Mouse (Mus musculus) midbrain, embryonic 14.5 days (tissue): ENCODE measurements around the gene Haus3. TPM values are rescaled to one million over a fixed set of nuclear protein-coding genes. Genes with fewer than 3 reads are reported as not detected.
A peak's percentile ranks its signal among the peaks of the same experiment; 100 is the strongest.

ENCODE experiments used
- ATAC-seq: fragments of 200-750 bp; cut with Nextera tagmentation; 2 replicates; pipeline ENCODE4 v1.8.0; 2017; ENCODE audit warnings: moderate number of reproducible peaks, moderate library complexity; ENCODE audit not compliant: low FRiP score, low TSS enrichment
- DNase-seq: peaks from one replicate; pipeline ENCODE4 v3.0.0-alpha.2; 2015
- H3K27ac ChIP-seq: fragments of 300-500 bp; sonication (generic); replicated peaks from 2 replicates; pipeline ENCODE4 v1.5.1; 2014; ENCODE audit warnings: mild to moderate bottlenecking, low read depth, low read length, moderate library complexity
- H3K27me3 ChIP-seq: fragments of 300-500 bp; sonication (generic); 2 replicates; pipeline ENCODE4 v1.6.1; 2014; ENCODE audit warnings: low read length, control low read depth, mixed read lengths; ENCODE audit not compliant: control insufficient read depth, insufficient read depth
- H3K36me3 ChIP-seq: fragments of 300-500 bp; sonication (generic); 2 replicates; pipeline ENCODE4 v1.6.1; 2014; ENCODE audit warnings: low read length, control low read depth; ENCODE audit not compliant: control insufficient read depth, insufficient read depth
- H3K4me1 ChIP-seq: fragments of 300-500 bp; sonication (generic); 2 replicates; pipeline ENCODE4 v1.6.1; 2014; ENCODE audit warnings: mild to moderate bottlenecking, antibody characterized with exemption, low read length, control low read depth; ENCODE audit not compliant: control insufficient read depth, insufficient read depth
- H3K4me2 ChIP-seq: fragments of 300-500 bp; sonication (generic); 2 replicates; pipeline ENCODE4 v1.6.1; 2014; ENCODE audit warnings: mild to moderate bottlenecking, low read length, moderate library complexity
- H3K4me3 ChIP-seq: fragments of 300-500 bp; sonication (generic); replicated peaks from 2 replicates; pipeline ENCODE4 v1.5.1; 2014; ENCODE audit warnings: low read depth, low read length
- H3K9ac ChIP-seq: fragments of 300-500 bp; sonication (generic); replicated peaks from 2 replicates; pipeline ENCODE4 v1.6.1; 2014; ENCODE audit warnings: mild to moderate bottlenecking, low read length, moderate library complexity
- H3K9me3 ChIP-seq: fragments of 300-500 bp; sonication (generic); 2 replicates; pipeline ENCODE4 v1.6.1; 2016; ENCODE audit warnings: low read length, control low read depth, mixed read lengths; ENCODE audit not compliant: control insufficient read depth
- WGBS: fragments of 180-500 bp; shearing (Covaris S2); extraction: QIAGEN DNeasy Blood & Tissue Kit; methylation state at CpG from one replicate; pipeline ENCODE4 v1.1.7; 2014; 5-methylcytosine and 5-hydroxymethylcytosine counted together
- polyA plus RNA-seq: library from polyadenylated mRNA; unstranded; fragments of >200 nt; fragmentation: Nextera tagmentation; extraction: Ambion mirVana; gene quantifications from 2 replicates; pipeline ENCODE4 v1.2.1, GENCODE M21; 2014

Gene Haus3
- polyA plus RNA-seq, 1 experiment from 2014 or later = 16.4 TPM

DNA sequence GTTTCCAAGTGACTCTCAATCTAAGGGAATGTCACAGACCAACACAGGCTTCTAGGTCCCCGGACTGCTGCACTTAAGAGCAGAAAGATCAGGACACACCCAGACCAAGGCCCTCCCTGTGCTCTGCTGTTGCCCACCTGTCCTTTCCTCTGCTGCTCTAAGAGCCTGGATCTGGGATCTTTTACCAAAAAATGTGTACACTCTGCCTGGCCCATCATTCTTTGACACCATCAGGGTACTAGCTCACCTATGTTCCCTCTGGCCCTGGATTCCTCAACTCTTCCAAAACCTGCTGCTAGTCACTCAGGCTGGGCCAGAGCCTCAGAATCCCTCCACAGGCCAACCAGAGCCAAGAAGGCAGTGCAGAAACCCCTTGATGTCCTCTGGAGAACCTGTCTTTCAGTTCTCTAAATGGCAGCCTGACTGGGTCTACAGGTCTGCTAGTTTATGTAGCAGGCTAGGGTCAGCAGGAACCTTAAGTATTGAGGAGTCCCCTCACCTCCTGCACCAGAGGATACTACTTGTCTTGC, 15.8 kb upstream of the Haus3 start:
- ATAC-seq = no peak
- peak overlapping the region; percentile 74 for H3K4me2 ChIP-seq
- no peak for DNase-seq
- H3K27ac ChIP-seq = no peak overlapping the region
- H3K9me3 ChIP-seq = no peaks in the 10 kb centered on the region
- H3K36me3 ChIP-seq = peaks cover 42% of the 10 kb centered on the region
- WGBS = 100% methylated on average over 1 of the region's 1 CpGs
- H3K4me3 ChIP-seq = peak overlapping the region; percentile 95; the same call in 1 of the 2 replicates
- peak overlapping the region; percentile 16; the same call in 1 of the 2 replicates for H3K9ac ChIP-seq
- peaks cover 31% of the 10 kb centered on the region for H3K4me1 ChIP-seq
- no peaks in the 10 kb centered on the region for H3K27me3 ChIP-seq

DNA sequence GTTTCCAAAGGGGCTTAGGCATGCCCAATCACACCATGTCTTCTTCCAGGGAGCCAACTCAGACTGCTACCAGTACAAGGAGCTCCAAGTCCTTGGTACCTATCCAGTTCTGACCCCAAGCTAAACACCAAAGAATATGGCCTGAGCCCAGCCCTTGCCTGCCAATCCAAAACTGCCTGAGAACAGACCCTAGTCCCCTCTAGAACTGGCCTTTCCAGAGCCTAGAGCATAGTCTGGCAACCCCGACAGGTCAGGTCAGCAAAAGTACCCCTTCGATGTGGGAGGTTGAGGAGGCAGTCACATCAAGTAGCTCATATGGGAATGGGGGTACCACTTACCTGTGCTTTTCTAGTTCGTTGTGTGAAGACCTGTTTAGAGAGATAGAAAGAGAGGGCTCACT, 14.6 kb upstream of the Haus3 start:
- H3K4me3 ChIP-seq = no peak overlapping the region
- H3K9ac ChIP-seq = no peak overlapping the region
- no peaks in the 10 kb centered on the region for H3K27me3 ChIP-seq
- H3K4me1 ChIP-seq = peaks cover 31% of the 10 kb centered on the region
- WGBS = 91% methylated on average over 3 of the region's 3 CpGs
- ATAC-seq (no peak), DNase-seq (no peak)
- peaks cover 52% of the 10 kb centered on the region for H3K36me3 ChIP-seq
- no peak overlapping the region for H3K4me2 ChIP-seq
- no peaks in the 10 kb centered on the region for H3K9me3 ChIP-seq
- no peak overlapping the region for H3K27ac ChIP-seq

GRCm38 (mm10) chr5:34183156-34183880, 14.0 kb upstream of the Haus3 start:
- no peaks in the 10 kb centered on the region for H3K27me3 ChIP-seq
- WGBS = 68% methylated on average over 5 of the region's 5 CpGs
- H3K4me1 ChIP-seq = peaks cover 28% of the 10 kb centered on the region
- no peak overlapping the region for H3K4me2 ChIP-seq
- no peak for DNase-seq
- H3K36me3 ChIP-seq = peaks cover 56% of the 10 kb centered on the region
- H3K27ac ChIP-seq = no peak overlapping the region
- H3K4me3 ChIP-seq = no peak overlapping the region
- no peak for ATAC-seq
- H3K9me3 ChIP-seq = no peaks in the 10 kb centered on the region
- no peak overlapping the region for H3K9ac ChIP-seq

- no peak for DNase-seq
- no peak overlapping the region for H3K9ac ChIP-seq
- H3K4me2 ChIP-seq = no peak overlapping the region
- WGBS = 79% methylated on average over 3 of the region's 3 CpGs
- no peak overlapping the region for H3K27ac ChIP-seq
- no peak overlapping the region for H3K4me3 ChIP-seq
- H3K36me3 ChIP-seq = peaks cover 62% of the 10 kb centered on the region
- H3K9me3 ChIP-seq = no peaks in the 10 kb centered on the region
- H3K27me3 ChIP-seq = no peaks in the 10 kb centered on the region
- no peak for ATAC-seq
- peaks cover 26% of the 10 kb centered on the region for H3K4me1 ChIP-seq
Observed at GRCm38 (mm10) chr5:34182486-34182885, 13.2 kb upstream of the Haus3 start.

DNA sequence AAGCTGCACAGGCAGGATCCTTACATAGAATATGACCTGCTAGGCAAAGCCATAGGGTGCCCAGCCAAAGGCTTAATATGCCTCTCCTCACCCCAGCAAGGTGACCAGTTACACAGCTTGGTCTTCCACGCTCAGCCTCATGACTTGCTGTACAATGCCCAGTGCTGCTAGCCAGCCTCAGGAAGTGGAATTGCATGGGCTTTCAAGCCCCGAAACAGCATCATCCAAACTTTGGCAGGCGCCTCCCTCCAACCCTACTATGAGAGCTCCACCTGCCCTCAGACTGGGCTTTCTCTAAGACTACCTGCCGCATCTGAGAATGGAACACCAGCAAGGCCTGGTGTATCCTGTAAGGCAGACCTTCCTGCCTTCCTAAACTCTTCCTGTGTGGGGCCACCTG, 8.5 kb upstream of the Haus3 start:
- WGBS = 93% methylated on average over 4 of the region's 4 CpGs
- no peaks in the 10 kb centered on the region for H3K4me1 ChIP-seq
- no peak overlapping the region for H3K4me2 ChIP-seq
- H3K9ac ChIP-seq = no peak overlapping the region
- H3K36me3 ChIP-seq = peaks cover 90% of the 10 kb centered on the region
- no peak for ATAC-seq
- H3K4me3 ChIP-seq = no peak overlapping the region
- no peaks in the 10 kb centered on the region for H3K9me3 ChIP-seq
- no peaks in the 10 kb centered on the region for H3K27me3 ChIP-seq
- H3K27ac ChIP-seq = no peak overlapping the region
- no peak for DNase-seq

GRCm38 (mm10) chr5:34177091-34177490, 7.8 kb upstream of the Haus3 start:
- H3K27me3 ChIP-seq = no peaks in the 10 kb centered on the region
- no peaks in the 10 kb centered on the region for H3K9me3 ChIP-seq
- no peak for DNase-seq
- H3K4me3 ChIP-seq = no peak overlapping the region
- 97% methylated on average over 2 of the region's 2 CpGs for WGBS
- peaks cover 84% of the 10 kb centered on the region for H3K36me3 ChIP-seq
- H3K9ac ChIP-seq = no peak overlapping the region
- H3K27ac ChIP-seq = no peak overlapping the region
- H3K4me1 ChIP-seq = no peaks in the 10 kb centered on the region
- no peak for ATAC-seq
- no peak overlapping the region for H3K4me2 ChIP-seq

- WGBS = 66% methylated on average over 10 of the region's 10 CpGs
- H3K9me3 ChIP-seq = no peaks in the 10 kb centered on the region
- no peak overlapping the region for H3K4me3 ChIP-seq
- H3K27me3 ChIP-seq = no peaks in the 10 kb centered on the region
- H3K36me3 ChIP-seq = peaks cover 82% of the 10 kb centered on the region
- DNase-seq (no peak), ATAC-seq (no peak)
- no peaks in the 10 kb centered on the region for H3K4me1 ChIP-seq
- no peak overlapping the region for H3K27ac ChIP-seq
- no peak overlapping the region for H3K9ac ChIP-seq
- no peak overlapping the region for H3K4me2 ChIP-seq
Observed at GRCm38 (mm10) chr5:34176691-34177090, 7.4 kb upstream of the Haus3 start.

- no peaks in the 10 kb centered on the region for H3K9me3 ChIP-seq
- H3K4me1 ChIP-seq = peaks cover under 1% of the 10 kb centered on the region; the same call in 1 of the 2 replicates
- H3K4me3 ChIP-seq = no peak overlapping the region
- H3K27me3 ChIP-seq = no peaks in the 10 kb centered on the region
- H3K4me2 ChIP-seq = no peak overlapping the region
- H3K9ac ChIP-seq = no peak overlapping the region
- 14% methylated on average over 5 of the region's 5 CpGs for WGBS
- ATAC-seq = no peak
- H3K27ac ChIP-seq = no peak overlapping the region
- H3K36me3 ChIP-seq = peaks cover 69% of the 10 kb centered on the region
- no peak for DNase-seq
Observed at GRCm38 (mm10) chr5:34175403-34175694, 6.0 kb upstream of the Haus3 start.
